Mouse (Mus musculus) kidney, postnatal 4 days (tissue): Measurements from ENCODE around the gene Slc25a24.

Experiments used
- DNase-seq, 2 experiments: peaks; one replicate each; pipeline ENCODE4 v3.0.0; 2021; ENCODE audit warnings: mixed read lengths in 2 of 2

Slc25a24 gene

GRCm38 (mm10) chr3:109122641-109123530, at the start of gene Slc25a24:
Slc25a24 (plus strand) TSS chr3:109123149.
- peak; percentile 64 to 76 for DNase-seq

- DNase-seq = no peak
Measured at GRCm38 (mm10) chr3:109080169-109080568, 42.8 kb upstream of the Slc25a24 start, which contains the start of gene Slc25a54. Slc25a54 (plus strand) TSS chr3:109080469.

DNA sequence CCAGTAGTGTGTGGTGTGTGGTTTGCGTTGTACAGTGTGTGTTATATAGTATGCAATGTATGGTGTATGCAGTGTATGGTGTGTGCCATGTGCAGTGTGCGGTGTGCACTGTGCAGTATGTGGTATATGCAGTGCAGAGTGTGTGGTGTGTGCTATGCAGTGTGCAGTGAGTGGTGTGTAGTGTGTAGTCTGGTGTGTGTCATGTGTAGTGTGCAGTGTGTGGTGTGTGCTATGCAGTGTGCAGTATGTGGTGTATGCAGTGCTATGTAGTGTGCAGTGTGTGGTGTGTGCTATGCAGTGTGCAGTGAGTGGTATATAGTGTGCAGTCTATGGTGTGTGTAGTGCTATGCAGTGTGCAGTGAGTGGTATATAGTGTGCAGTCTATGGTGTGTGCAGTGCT, 38.5 kb upstream of the Slc25a24 start:
- no peak for DNase-seq

- DNase-seq = no peak
Measured at GRCm38 (mm10) chr3:109088460-109088859, 34.5 kb upstream of the Slc25a24 start.

GRCm38 (mm10) chr3:109104702-109105101, 18.2 kb upstream of the Slc25a24 start:
- no peak for DNase-seq

DNA sequence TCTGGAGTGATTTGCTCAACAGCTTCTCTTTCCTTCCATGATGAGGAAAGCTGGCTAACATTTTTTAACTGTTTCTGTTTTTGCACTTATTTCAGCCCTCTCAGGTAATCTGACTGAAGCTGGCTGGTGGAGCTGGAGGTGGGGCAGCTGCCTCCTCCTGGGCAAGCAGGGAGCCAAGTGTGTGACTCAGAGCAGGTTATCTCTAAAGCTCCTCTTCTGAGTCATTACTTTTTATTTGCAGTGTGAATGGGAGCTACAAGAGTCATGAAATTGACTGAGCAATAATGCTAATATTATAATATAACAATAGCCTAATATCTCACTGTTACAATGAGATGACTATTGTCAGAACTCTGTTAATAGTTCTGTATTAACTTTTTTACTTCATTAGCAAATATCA, 5.8 kb upstream of the Slc25a24 start:
- no peak for DNase-seq

DNA sequence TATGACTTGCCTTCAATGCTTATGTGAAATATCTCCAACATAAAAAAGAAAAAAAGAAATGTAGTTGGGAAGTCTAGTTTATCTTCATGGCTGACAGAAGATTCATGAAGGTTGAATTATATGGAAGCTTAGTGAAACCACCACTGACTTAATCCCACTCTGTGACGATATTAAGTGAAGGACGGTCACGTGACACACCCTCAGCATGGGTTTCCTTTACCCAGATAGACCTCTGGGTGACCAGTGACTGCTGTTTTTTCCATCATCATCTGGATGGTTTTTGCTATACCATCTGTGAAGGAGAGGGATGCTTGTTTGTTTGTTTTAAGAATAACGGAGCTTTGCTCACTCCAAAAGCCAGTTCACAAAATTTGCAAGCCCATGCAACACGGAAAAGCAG, 3.4 kb upstream of the Slc25a24 start:
- DNase-seq = no peak

- DNase-seq = peak in 1 of 2 experiments; percentile 6
Measured at GRCm38 (mm10) chr3:109119973-109120372, 3.0 kb upstream of the Slc25a24 start.

GRCm38 (mm10) chr3:109123531-109123981, 607 bp downstream of the Slc25a24 start:
- DNase-seq = peak; percentile 26 to 53

GRCm38 (mm10) chr3:109124091-109124490, 1.1 kb downstream of the Slc25a24 start:
- no peak for DNase-seq

DNA sequence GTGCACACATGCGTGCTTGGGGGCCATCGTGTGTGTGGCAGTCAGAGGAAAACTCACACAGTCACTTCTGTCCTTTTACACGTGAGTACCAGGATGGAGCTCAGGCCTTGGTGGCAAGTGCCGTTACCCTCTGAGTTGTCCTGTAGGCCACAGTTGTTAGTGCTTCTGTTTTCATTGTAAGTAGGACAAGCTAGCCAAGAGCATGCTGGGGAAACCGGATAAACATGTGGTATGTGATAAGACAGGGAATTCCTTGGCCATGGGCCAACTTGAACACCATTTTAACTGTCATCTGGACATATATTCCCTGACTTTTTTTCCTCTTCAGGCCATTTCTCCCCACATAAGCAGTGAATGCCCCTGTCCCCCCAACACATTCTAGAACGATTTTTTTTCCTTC, 2.6 kb downstream of the Slc25a24 start:
- DNase-seq = peak in 1 of 2 experiments; percentile 13

- DNase-seq = no peak
Measured at GRCm38 (mm10) chr3:109129768-109130167, 6.8 kb downstream of the Slc25a24 start.

DNA sequence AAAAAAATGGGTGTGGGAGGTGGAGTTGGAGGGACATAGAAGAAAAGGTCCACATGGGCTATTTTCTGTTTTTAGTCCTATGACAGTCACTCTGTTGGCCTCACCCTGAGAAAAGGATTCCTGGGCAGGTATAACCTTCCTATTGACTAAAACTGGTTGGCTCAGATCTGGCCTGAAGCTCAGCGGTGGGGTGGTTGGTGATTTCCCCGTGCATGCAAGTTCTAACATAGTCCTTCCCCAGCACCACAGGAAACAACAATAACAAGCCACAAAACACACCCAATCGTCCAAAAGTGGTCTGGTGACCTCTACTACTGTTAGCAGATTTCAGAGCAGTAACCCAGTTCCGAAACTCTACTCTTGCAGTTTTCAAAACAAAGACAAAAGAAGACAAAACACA, 10.0 kb downstream of the Slc25a24 start:
- DNase-seq = no peak

DNA sequence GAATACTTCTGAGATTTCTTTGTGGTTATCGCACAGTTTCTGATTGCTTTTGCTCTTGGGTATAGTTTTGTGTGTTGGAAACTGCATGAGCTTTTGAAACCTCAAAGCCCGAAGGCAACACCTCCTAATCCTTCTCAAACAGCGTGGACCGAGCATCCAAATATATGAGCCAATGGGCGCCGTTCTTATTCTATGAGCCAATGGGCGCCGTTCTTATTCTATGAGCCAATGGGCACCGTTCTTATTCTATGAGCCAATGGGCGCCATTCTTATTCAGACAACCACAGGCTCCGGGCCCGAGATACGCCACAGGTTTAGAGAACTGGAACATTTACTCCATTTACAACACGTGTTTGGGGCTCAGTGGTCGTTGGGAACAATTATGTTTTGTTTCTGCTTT, 11.1 kb downstream of the Slc25a24 start:
- no peak for DNase-seq

DNA sequence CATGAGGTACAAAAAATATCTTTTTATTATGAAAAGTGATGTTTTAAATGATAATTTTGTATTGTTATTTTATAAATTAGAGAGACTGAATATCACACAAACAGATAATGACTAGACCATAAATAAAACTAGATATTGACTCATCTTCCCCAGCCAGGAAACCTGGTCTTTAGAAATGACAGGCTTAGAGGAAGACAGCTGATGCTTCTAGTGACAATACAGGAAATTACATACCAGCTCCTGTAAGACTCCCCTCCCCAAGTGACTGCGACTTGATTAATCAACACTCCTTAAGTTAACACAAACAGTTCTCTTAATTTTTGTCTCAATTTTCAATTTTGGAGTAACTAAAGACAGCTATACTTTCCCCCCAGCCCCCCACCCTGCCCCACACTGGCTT, 12.4 kb downstream of the Slc25a24 start:
- DNase-seq = no peak

DNA sequence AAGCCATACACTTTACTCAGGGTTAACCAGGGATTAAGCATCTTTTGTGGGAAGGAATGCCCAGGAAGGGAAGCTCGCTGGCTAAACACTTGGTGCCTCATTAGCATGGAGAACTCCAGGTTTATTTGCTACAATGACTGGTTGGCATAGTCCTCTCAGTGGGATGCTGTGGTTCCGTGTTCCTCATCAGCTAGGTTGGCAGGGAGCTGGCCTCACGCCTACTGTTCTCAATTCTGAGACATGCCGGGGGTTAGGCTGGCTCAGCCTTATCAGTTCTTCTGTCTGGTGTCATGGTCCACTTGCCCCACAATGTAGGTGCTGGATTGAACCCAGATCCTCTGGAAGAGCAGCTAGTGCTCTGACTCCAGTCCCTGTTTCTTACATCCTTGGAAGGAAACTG, 29.6 kb downstream of the Slc25a24 start:
- no peak for DNase-seq

DNA sequence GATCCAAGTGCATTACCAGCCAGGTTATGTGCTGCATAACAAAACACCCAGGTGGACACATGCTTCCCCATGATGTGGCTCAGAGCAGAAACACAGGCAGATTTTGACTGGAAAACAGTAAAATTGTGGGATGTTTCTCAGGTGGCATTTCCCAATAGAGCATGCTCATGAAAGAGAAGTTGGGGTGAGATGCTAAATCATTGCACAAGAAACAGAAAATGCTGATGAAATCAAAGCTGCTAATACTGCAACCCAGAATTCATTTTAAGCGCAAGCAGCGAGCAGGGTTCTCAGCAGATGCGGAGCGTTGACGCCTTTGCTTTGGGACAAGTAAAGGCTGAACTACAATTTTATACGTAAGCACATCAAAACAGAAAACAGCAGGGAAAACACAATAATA, 30.5 kb downstream of the Slc25a24 start:
- no peak for DNase-seq

DNA sequence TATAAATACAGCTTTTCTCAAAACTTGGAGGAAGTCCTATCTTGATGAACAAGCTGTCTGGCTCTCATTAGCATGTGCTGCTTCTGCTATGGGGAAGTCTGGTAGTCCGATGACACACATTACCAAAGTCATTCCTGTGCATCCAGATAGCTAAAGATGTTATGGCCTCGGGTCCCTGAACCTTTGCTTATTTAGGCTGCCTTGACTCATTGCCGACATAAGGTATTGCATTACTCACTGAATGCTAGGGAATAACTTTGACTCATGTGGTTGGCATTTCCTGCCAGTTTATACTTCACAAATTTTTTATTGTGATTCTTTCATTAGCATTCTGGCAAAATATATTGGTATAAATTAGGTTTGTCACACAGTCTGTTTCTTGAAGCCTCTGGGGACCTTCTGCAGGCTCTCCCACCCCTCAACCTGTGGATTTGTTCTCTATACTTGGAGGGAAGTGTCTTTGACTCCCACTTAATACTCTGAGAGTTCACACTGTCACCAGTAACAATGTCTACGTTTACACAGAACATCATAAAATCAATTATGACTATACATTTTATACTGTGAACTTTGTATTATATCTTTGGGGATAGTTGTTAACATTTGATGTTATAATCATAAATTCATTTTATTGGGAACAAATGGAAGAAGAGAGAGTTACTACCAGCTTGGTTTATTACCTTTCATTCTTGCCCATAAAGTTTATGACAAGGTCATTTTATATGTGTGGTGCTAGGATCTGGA, 33.1 kb downstream of the Slc25a24 start:
- no peak for DNase-seq

GRCm38 (mm10) chr3:109157481-109157880, 34.5 kb downstream of the Slc25a24 start:
- no peak for DNase-seq

DNA sequence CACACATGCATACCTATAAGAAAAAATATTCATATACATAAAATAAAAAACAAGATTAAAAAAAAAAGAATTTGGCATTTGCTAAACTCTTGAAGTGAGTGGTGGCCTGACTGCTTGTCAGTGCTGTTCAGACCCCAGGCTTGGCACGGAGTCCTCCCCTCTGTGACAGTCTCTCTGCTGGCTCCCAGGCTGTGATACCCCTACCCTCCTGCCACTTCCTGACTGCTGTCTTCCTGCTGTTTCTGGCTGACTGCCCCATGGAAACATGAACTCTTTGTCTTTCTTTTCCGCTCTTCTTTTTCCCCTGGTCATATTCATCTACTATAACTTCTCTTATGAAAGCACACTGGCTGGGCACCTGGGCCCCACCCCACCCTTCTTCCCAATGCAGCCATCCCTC, 41.1 kb downstream of the Slc25a24 start:
- no peak for DNase-seq

DNA sequence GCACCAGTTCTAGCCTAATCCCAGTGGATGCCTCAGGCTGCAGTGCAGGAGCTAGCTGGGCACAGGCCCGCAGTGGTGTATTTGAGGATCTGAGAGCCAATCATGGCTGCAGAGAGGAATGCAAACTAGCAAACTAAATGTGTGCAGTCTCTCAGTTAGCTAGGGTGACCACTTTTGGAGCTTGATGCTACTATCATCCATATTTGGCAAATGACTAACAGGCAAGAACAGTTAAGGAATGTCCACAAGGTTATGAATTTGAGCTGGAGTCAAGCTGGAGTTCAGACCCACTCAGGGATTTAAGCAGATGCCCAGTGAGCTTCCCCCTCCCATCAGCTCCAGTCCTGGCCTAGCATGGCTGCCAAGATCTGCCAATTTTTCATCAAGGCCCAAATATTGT, 41.7 kb downstream of the Slc25a24 start:
- DNase-seq = no peak

DNA sequence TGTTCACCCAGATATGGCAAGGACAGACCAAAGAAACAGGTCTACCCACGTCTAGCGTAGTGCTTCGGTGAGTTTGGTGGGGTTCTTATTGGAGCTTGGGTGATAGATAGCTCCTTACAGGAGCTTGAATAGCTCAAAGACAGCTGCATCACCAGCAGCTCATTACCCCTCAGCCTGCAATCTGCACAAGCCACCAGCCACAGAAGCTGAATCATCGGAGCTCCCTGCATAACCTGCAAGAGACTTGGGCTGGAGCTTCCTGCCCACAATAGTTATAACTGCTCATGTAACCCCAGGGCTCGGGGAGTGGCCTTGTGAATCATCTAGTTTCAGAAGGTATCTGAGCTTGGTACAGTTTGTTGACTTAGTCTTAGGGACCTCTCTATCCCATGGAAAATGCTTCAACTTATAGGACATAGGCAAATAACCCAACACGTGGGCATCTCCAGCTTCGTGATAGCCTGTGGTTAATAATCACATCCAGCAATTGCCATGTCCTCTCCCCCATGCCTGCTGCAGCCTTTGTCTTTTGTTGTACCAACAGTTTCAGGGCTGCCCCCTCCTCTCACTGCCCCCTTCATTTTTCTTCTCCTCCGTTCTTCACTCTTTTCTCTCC, 42.4 kb downstream of the Slc25a24 start:
- DNase-seq = no peak

- DNase-seq = no peak
Measured at GRCm38 (mm10) chr3:109169121-109169520, 46.2 kb downstream of the Slc25a24 start.
